Mouse (Mus musculus) cerebellum, adult 11 months (tissue): ENCODE measurements around the gene Nrg3.
"Not testable (repeated sequence)": the region's sequence is repeated elsewhere in the genome, so short reads cannot be mapped to it uniquely, and the experiment has no call there.

ENCODE experiments used
- DNase-seq: peaks from one replicate; pipeline ENCODE4 v3.0.0; 2022

Gene Nrg3

DNA sequence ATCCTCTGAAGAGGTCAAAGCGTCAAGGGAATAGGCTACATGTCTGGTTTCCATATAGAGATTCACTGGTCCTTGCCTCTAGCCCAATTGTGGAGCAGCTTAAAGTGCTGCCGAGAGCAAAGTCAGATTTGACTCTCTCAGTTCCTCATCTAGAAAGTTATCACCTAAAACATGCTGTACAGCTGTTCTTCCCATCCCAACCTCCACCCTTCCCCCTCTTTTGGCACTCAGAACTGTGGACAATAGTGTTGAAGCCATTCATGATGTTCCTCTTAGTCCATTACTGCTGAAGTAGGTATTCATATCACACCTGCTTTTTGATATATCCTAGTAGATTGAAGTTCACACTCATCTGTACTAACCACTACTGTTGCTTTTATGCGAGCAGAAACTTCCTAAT, 896.1 kb downstream of the Nrg3 start:
- no peak for DNase-seq

DNA sequence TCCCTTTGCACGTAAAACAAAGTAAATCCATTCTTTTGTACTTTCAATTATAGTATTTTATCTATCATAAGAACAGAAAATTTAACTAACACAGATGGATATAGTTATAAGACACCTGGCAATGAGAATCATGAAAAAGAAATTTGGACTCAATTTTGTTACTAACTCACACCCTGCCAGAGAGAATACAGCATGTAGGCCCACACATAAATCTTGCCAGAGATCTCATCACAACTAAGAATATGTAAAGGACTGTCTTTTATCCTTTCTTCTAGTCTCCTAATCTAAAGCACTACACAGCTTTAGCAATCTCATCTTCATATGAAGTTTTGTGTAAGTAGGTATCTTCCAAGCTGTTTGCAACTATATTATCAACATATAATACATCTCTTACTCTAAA, 904.7 kb downstream of the Nrg3 start:
- DNase-seq, result no peak

DNA sequence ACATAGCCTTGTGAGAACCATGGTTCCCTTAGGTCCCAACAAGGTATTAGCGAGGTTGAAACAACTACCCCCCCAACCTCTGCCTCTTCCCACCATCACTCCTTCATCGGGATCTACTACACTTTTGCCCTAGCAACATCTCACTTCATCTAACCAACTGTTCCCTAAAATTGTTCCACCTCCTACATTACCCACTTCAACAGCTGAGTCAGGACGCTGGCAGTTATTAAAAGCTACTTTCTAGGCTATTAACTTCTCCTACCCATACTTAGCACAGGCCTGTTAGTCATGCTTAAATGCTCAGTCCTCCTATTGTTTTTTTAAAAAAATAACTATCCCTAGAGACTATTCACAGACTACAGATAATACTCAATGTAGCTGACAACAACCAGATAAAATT, 906.7 kb downstream of the Nrg3 start:
- no peak for DNase-seq

DNA sequence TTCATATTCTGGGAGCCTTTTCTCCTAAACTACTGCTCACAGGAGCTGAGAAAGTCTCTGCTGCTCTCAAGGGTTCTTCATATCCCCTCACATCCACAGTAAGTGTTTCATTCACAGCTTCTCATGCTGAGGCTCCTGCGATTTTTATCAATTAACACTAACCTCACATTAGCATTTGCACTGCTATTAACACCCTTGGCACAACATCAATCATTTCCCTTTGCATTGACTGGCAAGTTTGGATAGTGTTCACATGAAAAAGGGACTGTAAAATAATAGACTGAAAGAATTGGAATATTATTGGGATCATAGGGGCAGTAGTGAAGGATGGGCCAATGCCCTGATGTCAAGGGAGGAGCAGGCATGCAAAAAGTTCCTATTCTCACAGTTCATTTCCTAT, 918.3 kb downstream of the Nrg3 start:
- DNase-seq, result no peak

DNA sequence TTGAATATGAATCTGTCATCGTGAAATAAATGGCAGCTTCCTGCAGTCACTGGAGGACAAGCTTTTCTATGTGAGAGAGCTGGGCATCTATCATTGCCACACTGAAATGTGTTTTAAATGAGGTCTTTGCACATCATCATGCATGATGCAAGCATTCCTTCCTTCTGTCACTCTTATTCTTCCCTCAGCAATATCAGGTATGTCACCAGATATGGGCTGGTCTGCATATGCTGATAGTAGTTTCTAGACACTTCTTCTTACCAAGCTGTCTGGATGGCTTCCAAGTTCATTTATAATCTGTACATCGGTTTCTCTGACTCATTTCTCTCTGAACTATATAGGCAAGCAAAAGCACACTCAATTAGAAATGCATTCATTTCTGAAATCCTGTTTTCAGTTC, 925.6 kb downstream of the Nrg3 start:
- DNase-seq, result no peak

DNA sequence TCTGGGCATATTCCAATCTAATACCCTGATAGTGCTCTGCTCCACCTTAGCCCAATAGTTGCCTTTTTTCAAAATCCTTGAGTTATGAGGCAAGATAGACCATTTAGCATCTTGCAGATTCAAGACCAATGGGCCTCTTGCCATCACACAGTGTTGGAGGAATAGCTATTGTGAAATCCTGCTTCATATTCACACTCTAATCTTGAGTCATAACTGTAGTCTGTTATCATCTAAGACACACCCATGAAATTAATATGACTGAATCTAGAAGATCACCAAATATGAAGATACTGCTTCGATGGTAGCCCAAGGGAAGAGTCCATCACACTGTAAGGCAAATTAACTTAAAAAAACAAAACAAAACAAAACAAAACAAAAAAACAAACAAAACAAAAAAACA, 937.7 kb downstream of the Nrg3 start:
- DNase-seq, result no peak

DNA sequence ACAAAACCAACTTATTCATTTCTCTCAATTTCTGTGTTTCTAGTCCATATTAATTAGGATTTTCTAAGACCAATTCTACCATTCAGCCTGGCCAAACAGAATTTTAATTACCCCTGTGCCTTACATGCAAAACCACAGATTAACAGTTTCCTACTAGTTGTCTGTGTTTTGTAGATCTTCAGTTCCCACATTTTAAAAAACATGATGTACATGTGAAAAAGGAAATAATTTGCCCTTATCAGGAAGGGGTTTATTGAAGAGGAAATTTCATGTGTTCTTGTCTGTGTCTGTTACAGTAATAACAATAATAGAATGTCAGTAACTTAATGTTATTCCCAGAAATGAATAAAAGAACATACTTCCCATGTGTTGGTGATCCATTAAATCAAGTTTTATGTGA, 939.4 kb downstream of the Nrg3 start:
- DNase-seq, result no peak

DNA sequence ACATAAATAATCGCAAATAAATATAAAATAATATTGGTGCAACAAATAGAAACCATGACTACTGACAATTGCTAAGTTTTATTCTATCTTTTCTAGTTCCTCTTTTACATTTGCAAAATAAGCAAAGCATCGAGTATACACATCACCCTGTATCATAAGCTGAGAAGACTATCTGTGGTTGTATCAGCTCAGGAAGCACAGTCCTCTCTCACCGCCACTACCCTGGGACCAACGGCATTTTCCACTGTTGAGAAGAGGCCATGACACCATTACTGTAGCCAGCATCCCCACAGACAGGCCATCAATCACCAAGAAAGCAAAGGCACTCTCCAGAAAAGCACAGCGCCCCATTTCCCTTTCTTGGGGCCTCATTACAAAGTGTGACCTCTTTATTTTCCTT, 956.7 kb downstream of the Nrg3 start:
- no peak for DNase-seq

DNA sequence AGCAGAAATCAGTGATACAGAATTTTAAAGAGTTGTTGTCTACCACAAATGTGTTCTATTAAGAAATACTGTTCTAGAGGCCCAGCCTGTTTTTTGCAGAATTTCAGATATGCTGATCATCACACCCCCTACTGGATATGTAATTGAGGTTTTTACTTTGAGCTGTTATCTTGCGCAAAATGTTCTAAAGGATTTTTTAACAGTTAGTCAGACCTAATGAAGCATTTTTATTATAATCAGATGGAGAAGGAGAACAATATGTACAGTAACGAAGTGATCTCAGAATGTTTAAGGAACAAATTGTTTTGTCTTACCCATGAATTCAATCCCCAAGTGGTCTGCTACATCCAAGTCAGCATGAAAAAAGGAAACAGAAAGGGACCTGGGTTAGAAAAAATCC, 963.9 kb downstream of the Nrg3 start:
- DNase-seq, result no peak

DNA sequence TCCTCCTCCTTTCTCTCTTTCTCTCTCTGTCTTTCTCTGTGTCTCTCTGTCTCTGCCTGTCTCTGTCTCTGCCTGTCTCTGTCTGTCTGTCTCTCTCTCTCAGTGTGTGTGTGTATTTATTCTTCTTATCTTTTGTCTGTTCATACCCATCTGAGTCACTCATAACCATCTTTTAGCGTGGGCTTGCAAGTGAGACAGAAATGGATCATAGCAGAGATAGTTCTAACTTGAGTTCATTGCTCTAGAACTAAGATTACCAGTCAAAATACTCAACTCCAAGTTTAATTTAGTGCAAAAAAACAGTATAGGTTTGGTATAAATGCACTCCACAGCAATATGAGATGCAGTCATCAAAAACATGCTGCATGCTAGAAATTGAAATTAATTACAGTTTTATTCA, 977.9 kb downstream of the Nrg3 start:
- no peak for DNase-seq

DNA sequence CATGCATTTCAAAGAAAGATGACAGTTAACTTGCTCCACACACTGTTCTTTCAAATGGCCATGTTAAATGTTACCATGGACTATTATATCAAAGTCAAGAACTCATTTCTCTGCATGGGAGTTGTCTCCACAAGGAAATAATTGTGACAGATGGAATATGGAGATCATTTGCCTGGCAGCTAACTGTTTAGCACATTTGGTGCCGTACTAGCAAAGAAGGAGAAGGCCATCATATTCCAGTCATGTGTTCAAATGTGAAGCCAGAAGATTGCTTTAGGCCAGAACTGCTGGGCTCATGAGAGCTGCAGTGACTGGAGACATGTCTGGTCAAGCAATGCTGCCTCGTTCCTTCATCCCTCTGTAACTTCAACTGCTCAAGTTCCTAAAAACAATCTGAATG, 1025.8 kb downstream of the Nrg3 start:
- DNase-seq, result no peak

DNA sequence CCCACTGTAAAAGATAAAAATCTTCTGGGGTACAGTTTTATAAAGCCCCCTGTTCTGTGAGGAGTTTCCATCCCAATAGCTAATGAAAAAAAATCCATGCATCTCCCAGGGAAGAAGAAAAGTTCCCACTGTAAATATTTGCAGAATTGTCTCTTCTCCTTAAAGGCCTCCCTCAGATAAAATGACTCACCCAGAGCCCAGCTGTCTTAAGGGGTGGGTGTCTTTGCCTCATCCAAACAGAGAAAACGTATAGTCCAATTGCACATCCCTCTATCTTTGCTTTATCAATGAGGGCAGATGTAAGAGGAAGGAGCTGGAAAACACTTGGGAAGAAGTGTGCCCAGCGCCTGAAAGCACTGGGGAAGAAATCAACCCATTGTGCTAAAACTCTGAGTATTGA, 1028.1 kb downstream of the Nrg3 start:
- no peak for DNase-seq

DNA sequence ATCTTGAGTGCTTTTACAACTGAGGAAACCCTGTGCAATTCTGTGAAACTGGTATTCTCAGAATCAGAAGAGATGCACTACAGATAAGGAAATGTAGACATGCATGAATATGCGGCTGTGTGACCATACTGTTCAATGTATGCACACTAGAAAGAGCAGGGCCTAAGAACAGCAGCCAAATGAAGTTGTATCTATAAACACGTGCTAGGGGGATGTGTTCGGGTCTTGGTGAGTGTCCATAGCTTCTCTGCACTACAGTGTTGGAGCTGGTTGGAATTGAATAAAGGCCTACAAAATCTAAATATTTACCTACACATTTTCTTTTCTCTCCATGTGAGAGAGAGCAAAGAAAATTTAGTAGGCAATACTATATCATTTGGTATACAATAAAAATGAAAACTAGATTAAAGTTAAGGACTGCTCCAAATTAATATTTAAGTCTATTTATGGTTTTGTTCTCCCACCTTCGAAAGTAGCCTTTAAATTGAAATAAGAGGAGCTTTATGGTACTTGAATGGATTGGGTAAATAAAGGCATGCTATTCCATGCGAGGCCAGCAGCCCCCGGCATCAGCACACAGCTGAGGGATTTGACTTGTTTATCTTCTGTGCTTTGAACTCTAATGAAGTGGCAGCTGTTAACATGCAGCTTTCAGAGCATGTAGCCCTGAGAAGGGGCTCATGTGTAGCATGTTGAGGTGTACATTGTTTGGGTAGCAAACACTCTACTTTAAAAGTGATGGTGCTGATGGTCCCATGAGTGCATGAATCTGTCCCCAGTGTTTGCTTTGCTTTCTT, 1038.9 kb downstream of the Nrg3 start:
- no peak for DNase-seq

DNA sequence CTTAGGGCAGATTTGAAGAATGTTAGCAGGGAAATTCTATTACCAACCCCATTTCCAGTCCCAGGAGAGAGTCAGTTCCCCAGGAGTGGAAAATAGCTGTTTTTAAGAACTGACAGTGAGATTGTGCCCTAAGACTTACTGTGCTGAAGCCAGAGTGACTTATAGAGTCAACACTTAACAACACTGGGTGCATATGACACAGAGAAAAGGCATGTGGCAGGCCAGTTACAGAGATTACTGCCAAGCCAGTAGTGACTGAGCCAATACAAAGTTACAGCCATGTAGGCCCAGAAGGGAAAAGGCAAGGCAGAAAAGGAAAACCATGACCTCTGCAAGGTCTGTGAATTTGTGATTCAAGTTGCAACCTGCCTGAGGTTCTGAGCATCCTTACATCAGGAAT, 1098.2 kb downstream of the Nrg3 start:
- no peak for DNase-seq

DNA sequence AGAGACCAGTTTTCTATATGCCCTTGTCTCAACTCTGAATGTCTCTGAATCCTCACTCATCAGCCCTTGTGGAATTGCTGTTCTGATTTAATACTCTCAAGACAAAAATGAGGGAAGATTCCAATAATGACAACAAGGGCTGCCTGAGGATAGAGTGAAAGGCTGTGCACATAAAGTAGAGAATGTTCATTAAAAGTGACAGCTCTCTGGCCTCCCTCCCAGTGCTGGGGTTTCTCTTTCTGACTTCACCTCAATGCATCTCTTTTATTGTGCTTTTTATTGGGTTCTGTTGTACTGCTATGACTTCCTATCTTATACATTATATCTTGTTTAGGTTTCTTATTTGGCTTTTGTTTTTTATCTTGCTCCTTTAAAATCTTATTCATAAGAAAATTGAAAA, 1131.9 kb downstream of the Nrg3 start:
- DNase-seq, result no peak

DNA sequence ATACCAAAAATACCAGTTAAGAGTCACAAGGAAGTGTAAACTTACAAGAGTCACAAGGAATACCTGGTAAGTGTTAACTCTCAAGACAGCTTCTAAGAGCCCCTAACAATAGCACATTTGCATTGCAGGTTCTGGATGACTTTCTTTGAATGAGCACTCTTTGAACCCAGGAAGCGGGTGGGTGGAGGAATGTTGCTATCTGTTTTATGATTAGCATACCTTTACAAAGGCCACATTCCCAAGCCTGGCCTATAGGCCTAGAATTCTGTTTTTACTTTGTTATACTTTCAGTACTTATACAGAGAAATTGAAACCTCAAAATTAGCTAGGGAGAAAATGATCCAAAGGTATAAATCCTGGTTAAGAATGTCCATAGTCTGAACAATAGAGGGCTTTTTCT, 1150.0 kb downstream of the Nrg3 start:
- DNase-seq, result not testable (repeated sequence)

DNA sequence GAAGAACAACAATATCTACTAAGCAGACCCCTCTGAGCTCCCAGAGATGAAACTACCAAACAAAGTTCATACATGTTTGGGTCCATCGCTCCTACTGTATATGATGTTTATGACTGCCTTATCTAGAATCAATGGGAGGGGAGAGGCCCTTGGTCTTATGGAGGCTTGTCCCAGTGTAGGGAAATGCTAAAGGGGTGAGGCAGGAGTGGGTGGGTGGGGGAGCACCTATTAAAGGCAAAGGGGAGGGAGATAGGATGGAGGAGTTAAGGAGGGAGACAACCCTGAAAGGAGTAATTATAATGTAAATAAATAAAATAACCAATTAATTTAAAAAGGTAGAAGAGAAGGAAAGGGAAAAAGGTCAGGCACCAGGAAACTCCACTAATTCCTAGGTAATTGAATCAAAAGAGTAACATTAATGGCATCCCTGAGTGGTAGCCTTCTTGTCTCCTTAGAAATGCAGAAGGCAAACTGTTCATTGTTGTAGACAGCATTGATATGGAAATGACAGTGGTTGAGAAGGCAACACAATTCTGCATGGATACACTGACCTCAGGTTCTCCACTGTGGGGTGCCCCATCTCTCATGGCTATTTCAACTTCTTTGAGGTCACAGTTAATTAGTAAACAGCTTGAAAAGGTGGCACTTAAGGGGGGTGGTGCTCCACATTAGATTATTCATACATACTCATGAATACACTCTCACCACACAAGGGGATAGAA, 1152.1 kb downstream of the Nrg3 start:
- no peak for DNase-seq
